Mouse (Mus musculus): ENCODE data around the gene Ppp1cb. TPM values are rescaled to one million over a fixed set of nuclear protein-coding genes. Genes with fewer than 3 reads are reported as not detected.
"Not testable (repeated sequence)": the region's sequence is repeated elsewhere in the genome, so short reads cannot be mapped to it uniquely, and the experiment has no call there.

Gene Ppp1cb
- 100 to 1,000 TPM in 1 of 2 experiments, 10 to 100 TPM in 1; 85.8 to 154 TPM for polyA plus RNA-seq (2017; shearing (Covaris generic))

DNA sequence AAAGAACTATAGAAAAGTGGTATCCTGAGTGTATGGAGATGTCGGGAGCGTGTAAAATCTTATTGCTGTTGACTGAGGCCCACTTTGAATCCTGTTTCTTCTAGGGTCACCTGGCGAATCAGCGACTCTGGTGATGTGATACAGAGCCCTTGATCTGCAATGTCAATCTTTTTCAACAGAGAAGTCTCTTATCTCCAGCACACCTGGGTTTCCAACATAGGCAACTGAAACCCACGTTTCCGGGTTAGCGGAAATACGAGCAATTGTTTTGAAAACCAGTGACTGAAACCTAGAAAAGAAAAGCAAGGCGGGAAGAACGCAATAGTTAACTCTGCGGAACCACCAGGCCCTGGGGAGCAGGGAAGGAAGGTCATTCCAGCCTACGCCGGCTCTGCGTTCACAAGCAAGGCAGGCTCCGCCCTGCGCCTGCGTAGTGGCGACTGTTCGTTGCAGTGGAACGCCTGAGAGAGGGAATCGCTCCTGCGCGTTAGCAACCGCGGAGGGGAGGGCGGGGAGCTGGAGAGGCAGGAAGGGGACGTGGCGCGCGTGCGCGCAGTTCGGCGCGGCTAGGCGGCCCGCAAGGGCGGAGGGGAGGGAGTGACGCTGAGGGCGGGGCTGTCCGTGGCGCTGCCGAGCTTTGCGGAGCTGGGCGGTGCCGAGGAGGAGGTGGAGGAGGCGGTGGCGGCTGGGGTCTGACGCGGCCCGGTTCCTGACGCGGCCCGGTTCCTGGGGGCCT, at the start of gene Ppp1cb:
Ppp1cb (plus strand) TSS at position 436 of the 736 bp plus-strand sequence.
- ATAC-seq: peak; percentile 89

- no peak for ATAC-seq
Observed at GRCm38 (mm10) chr5:32409747-32410146, 48.9 kb upstream of the Ppp1cb start.

- ATAC-seq: no peak
Observed at GRCm38 (mm10) chr5:32410954-32411688, 47.5 kb upstream of the Ppp1cb start.

DNA sequence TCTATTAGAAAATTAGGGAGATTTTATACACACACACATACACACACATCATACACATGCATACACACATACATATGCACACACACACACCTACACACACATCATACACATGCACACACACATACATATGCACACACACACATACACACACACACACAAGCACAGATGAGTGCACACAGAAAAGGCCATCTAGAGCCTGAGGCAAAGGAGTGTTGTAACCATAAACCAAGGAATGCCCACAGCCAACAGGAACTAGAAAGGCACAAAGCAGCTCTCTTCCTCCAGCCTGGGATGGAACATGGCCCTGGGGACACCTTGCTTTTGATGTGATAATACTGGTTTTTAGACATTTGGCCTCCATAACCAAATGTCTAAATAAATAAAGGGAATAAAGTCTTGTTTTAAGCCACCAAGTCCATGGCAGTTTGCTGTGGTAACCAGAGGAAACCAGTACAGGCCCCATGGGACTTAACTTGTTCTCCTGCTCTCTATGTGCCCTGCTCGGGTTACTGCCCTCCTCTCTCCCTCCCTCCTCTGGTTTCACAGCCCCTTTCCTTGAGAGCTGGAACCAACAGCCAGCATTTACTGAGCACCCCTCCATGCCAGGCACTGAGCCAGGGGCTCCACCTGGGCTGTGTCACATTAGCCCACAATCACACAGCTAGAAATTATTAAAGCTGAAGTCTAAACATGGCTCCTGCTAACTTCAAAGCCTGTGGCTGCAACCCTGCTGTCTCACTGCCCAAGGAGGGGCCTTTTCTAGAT, 46.3 kb upstream of the Ppp1cb start:
- ATAC-seq: no peak

DNA sequence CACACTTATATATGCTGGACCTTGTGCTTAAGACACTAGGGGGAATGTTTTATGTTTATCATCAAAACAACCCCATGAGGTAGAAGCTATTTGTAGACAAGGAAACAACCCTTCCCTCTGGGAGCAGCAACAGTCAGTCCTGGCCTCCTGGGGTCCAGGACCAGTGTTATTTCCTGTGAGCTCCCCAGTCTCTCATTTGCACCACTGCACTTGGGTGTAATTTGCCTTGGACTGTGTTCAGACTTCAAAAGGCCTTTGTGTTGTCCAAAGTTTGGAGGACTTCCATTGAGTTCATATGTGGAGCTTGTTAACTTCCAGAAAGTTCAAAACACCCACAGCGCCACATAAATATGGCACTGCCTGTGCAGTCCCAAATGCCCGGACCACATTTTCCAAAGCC, 45.6 kb upstream of the Ppp1cb start:
- ATAC-seq: no peak

DNA sequence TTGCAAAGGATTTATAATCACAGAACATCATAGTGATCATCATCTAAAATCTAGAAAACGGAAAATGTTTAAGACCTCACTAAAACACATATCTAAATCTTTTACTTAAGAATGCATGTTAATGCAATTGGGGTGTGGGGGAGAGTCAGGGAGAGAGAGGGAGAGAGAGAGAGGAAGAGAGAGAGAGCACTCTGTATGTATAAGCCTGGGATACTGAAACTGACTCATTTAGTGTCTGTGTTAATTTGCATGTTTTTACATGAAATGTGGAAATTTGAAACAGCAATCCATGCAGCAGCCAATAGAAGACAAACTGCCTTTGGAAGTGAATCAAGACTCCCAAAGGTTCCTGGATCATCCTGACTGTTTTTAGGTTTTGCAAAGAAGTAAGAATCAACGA, 45.1 kb upstream of the Ppp1cb start:
- ATAC-seq: no peak

DNA sequence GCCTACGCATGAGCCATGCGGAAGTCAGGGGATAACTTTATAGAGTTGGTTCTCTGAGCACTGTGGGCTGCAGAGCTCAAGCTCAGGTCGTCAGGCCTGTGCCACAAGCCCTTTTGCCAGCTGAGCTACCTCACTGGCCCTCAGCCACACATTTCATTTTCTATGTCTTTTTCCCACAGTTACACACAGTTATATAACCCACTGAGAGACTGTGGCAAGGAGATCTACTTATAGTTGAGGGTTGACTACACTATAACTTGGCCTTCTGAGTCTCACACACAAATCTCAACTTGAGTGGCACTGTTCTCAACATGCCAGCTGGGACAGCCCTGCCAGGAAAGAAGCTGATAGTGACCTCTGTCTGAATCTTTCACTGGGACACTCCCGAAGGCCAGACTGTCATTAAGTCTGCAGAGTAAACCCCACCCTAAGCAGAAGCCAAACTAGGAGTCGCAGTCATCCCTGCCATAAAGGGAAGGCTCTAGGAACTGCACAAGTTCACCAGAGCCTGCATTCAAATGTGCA, 44.1 kb upstream of the Ppp1cb start:
- ATAC-seq: no peak

GRCm38 (mm10) chr5:32415554-32415953, 43.1 kb upstream of the Ppp1cb start:
- ATAC-seq: no peak

GRCm38 (mm10) chr5:32416881-32417280, 41.8 kb upstream of the Ppp1cb start:
- ATAC-seq: no peak

- no peak for ATAC-seq
Observed at GRCm38 (mm10) chr5:32422081-32422589, 36.5 kb upstream of the Ppp1cb start.

DNA sequence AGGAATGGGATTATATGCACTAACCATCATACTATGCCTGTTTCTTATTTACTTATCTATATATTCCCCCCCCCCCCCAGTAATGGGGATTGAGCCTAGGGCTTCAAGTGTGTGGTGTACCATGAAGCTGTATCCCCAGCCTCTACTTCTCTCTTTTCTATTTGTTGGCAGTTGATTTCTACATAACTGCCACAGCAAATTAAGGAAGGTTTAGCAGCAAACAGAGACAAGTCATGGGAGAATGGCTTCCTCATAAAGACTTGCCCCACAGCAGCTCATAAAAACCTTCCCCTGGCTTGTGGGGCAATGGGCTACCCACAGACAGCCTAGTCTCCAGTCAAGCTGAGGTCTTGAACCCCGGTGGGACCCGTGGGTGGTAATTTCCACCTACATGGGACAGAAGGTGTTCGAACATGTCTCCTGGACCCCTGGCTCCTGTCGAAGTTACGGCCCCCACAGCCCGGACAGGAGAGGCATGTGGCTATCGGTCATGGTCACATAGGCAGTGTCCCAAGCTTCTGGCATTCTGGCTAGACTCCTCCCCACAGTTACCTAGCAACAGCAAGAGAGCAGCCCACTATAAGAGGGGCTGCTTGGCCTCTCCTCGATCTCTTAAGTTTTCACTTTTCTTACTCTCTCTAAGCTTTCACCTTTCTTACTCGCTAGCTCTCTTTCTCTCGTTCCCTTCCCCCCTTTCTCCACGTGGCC, 35.1 kb upstream of the Ppp1cb start:
- no peak for ATAC-seq

GRCm38 (mm10) chr5:32424464-32424863, 34.2 kb upstream of the Ppp1cb start:
- ATAC-seq: no peak

DNA sequence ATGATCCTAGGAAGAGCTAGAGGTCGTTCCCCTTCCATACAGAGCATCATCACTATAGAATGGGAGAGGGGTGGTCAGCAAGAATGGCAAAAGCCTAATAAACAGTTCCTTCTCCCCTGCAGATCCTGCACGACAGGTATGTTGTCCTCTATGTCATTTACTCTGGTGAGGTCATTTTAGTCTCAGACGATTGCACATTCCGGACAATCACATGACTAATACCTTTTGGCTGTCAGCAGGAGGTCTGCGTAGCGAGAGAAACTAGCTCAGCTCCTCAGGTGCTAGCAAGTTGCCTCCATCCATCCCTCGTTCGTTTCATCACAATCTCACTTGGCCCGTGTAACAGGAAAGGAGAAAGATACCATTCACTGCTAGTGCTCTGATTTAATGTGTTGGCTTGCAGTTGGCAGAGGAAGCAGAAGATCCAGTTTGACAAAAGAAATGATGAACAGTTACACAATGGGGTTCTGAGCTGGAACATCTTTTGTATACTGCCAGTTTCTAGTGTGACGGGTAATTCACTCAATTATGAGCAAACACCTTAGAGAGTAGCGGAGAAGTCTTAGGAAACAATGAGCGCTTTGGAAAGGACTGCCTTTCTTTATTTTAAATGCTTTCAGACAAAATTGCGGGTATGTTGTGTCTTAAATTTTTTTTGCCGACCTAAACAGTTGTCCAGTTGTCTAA, 33.0 kb upstream of the Ppp1cb start:
- ATAC-seq: no peak

DNA sequence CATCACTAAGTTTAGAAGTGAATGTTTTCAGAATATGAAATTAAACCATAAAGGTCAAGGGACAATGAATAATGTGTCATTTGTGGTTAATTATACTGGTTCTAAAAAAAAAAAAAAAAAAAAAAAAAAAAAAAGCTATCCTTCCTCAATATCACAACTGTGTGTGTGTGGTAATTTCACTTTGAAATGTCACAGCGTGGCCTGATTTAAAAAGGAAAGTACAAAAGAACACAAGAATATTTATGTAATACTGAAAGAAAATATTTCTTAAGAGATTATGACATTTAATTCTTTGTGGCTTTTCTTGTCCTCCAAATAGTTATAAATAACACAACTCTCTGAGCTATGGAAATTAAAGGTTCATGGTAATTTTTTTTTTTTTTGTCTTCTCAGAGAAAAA, 28.2 kb upstream of the Ppp1cb start:
- no peak for ATAC-seq

- not testable (repeated sequence) for ATAC-seq
Observed at GRCm38 (mm10) chr5:32434346-32434745, 24.3 kb upstream of the Ppp1cb start.

DNA sequence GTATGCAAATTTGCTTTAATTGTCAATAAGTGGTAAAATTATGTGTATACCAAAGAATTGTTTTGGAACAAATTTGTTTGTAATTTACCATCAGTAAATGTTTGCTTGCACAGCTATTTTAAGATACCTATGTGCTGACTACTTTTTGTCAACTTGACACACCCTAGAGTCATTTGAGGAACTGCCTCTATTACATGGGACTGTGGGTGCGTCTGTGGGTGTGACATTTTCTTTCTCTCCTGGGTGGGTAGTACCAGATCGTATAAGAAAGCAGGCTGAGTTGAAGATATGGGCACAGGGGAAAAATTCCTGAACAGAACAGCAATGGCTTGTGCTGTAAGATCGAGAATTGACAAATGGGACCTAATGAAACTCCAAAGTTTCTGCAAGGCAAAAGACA, 23.0 kb upstream of the Ppp1cb start:
- ATAC-seq: no peak

GRCm38 (mm10) chr5:32437901-32438563, 20.6 kb upstream of the Ppp1cb start:
- ATAC-seq: no peak

GRCm38 (mm10) chr5:32438564-32438922, 20.1 kb upstream of the Ppp1cb start:
- no peak for ATAC-seq

DNA sequence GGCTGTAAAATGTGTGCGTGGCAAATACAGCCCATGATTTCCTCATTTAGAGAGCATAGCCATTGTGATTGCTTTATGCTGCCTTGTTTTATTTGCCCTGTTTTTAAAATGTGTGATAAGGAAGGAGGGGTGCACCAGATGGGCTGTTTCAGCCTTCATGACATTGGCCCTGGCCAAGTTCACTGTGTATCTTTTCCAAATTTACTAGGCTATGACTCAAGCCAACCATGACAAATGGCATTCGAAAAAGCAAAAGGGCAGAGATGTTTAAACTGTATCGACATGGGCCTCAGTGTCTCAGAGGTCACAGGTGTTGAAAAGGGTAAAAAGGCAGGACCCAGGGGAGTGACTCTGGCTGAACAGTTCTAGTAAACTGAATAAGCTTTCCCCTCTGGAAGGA, 17.3 kb upstream of the Ppp1cb start:
- ATAC-seq: no peak

DNA sequence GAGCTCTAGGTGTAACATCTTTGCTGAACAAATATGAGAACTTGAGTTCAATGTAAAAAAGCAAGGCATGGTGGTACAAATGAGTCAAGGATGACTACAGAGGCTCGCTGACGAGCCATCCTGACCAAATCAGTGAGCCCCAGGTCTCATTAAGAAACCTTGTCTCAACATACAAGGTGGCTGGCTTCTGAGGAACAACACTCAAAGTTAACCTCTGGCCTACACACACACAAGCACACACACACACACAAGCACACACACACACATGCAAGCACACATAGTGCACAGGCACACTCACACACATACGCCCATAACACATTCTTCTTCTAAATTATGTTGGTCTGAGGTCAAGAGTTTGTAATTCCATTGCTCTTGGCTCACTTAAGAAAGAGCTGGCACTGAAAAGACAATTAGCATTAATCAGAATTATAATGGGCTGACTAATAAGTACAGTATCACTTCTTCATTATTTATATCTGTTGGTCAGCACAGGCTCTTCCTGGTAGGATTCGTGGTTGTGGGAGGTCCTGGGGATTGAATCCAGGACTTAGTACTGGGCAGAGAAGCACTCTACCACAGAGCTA, 16.6 kb upstream of the Ppp1cb start:
- ATAC-seq: no peak

- ATAC-seq: no peak
Observed at GRCm38 (mm10) chr5:32443906-32444305, 14.7 kb upstream of the Ppp1cb start.
